Mouse (Mus musculus) midbrain, embryonic 12.5 days (tissue): Measurements from ENCODE around the gene Pycard. TPM values are rescaled to one million over a fixed set of nuclear protein-coding genes. Genes with fewer than 3 reads are reported as not detected.
A peak's percentile ranks its signal among the peaks of the same experiment; 100 is the strongest.

ENCODE experiments used
- ATAC-seq: fragments of 200-750 bp; cut with Nextera tagmentation; 2 replicates; pipeline ENCODE4 v1.8.0; 2017; ENCODE audit warnings: low read depth, moderate TSS enrichment, moderate library complexity; ENCODE audit not compliant: low FRiP score
- H3K27ac ChIP-seq: fragments of 300-500 bp; sonication (generic); replicated peaks from 2 replicates; pipeline ENCODE4 v1.5.1; 2016; ENCODE audit warnings: mild to moderate bottlenecking
- H3K27me3 ChIP-seq: fragments of 300-500 bp; sonication (generic); 2 replicates; pipeline ENCODE4 v1.6.1; 2016; ENCODE audit warnings: mild to moderate bottlenecking
- H3K36me3 ChIP-seq: fragments of 300-500 bp; sonication (generic); 2 replicates; pipeline ENCODE4 v1.6.1; 2016
- H3K4me1 ChIP-seq: fragments of 300-500 bp; sonication (generic); 2 replicates; pipeline ENCODE4 v1.6.1; 2016
- H3K4me2 ChIP-seq: fragments of 300-500 bp; sonication (generic); replicated peaks from 2 replicates; pipeline ENCODE4 v1.6.1; 2016; ENCODE audit warnings: mild to moderate bottlenecking, moderate library complexity
- H3K4me3 ChIP-seq: fragments of 300-500 bp; sonication (generic); 2 replicates; pipeline ENCODE4 v1.5.1; 2016; ENCODE audit warnings: mild to moderate bottlenecking
- H3K9ac ChIP-seq: fragments of 300-500 bp; sonication (generic); replicated peaks from 2 replicates; pipeline ENCODE4 v1.6.1; 2016; ENCODE audit warnings: mild to moderate bottlenecking, moderate library complexity
- H3K9me3 ChIP-seq: fragments of 300-500 bp; sonication (generic); 2 replicates; pipeline ENCODE4 v1.6.1; 2016; ENCODE audit warnings: mild to moderate bottlenecking
- WGBS: fragments of 180-500 bp; shearing (Covaris S2); methylation state at CpG from one replicate; pipeline ENCODE4 v1.1.7; 2016; 5-methylcytosine and 5-hydroxymethylcytosine counted together
- polyA plus RNA-seq: library from polyadenylated mRNA; unstranded; fragments of >200 nt; fragmentation: Nextera tagmentation; extraction: Ambion mirVana; gene quantifications from 2 replicates; pipeline ENCODE4 v1.2.1, GENCODE M21; 2016

Gene Pycard
- polyA plus RNA-seq, 1 experiment from 2014 or later = 9.1 TPM

- H3K4me3 ChIP-seq = no peak overlapping the region
- H3K9me3 ChIP-seq = no peaks in the 10 kb centered on the region
- WGBS = 76% methylated on average over 1 of the region's 1 CpGs
- H3K27ac ChIP-seq = no peak overlapping the region
- no peaks in the 10 kb centered on the region for H3K4me1 ChIP-seq
- ATAC-seq = no peak
- H3K27me3 ChIP-seq = peaks cover 20% of the 10 kb centered on the region; the same call in 1 of the 2 replicates
- no peaks in the 10 kb centered on the region for H3K36me3 ChIP-seq
- no peak overlapping the region for H3K4me2 ChIP-seq
- H3K9ac ChIP-seq = no peak overlapping the region
Measured at GRCm38 (mm10) chr7:128000068-128000950, 6.6 kb upstream of the Pycard start.

GRCm38 (mm10) chr7:127999436-127999835, 5.8 kb upstream of the Pycard start:
- Histone ChIP-seq H3K36me3 (no peaks in the 10 kb centered on the region), H3K9ac (no peak overlapping the region), H3K27ac (no peak overlapping the region), H3K4me2 (no peak overlapping the region), H3K4me1 (no peaks in the 10 kb centered on the region), H3K27me3 (peaks cover 11% of the 10 kb centered on the region; the same call in 1 of the 2 replicates), H3K4me3 (no peak overlapping the region), H3K9me3 (no peaks in the 10 kb centered on the region)
- WGBS = 91% methylated on average over 1 of the region's 1 CpGs
- ATAC-seq = no peak

GRCm38 (mm10) chr7:127992488-127993340, 953 bp downstream of the Pycard start:
- peaks cover 30% of the 10 kb centered on the region for H3K36me3 ChIP-seq
- no peaks in the 10 kb centered on the region for H3K27me3 ChIP-seq
- H3K9ac ChIP-seq = no peak overlapping the region
- H3K4me3 ChIP-seq = no peak overlapping the region
- H3K4me1 ChIP-seq = 0 out of 2 replicates have a peak, but pooled peaks cover 7% of the 10 kb centered on the region
- H3K4me2 ChIP-seq = no peak overlapping the region
- 48% methylated on average over 5 of the region's 5 CpGs for WGBS
- 0 out of 2 replicates have a peak, but pooled peaks have one; percentile 9 for ATAC-seq
- H3K9me3 ChIP-seq = no peaks in the 10 kb centered on the region
- no peak overlapping the region for H3K27ac ChIP-seq

GRCm38 (mm10) chr7:127991643-127992487, 1.8 kb downstream of the Pycard start:
- Histone ChIP-seq H3K4me3 (no peak overlapping the region), H3K4me1 (0 out of 2 replicates have a peak, but pooled peaks cover 7% of the 10 kb centered on the region), H3K36me3 (peaks cover 39% of the 10 kb centered on the region), H3K27ac (peak overlapping the region; percentile 35; the same call in 1 of the 2 replicates), H3K9me3 (no peaks in the 10 kb centered on the region), H3K9ac (no peak overlapping the region), H3K27me3 (no peaks in the 10 kb centered on the region), H3K4me2 (no peak overlapping the region)
- 53% methylated on average over 6 of the region's 6 CpGs for WGBS
- 0 out of 2 replicates have a peak, but pooled peaks have one; percentile 60 for ATAC-seq

GRCm38 (mm10) chr7:127988904-127989303, 4.8 kb downstream of the Pycard start:
- ATAC-seq = no peak
- Histone ChIP-seq H3K27me3 (no peaks in the 10 kb centered on the region), H3K9ac (no peak overlapping the region), H3K4me2 (no peak overlapping the region), H3K4me3 (no peak overlapping the region), H3K4me1 (0 out of 2 replicates have a peak, but pooled peaks cover 7% of the 10 kb centered on the region), H3K9me3 (no peaks in the 10 kb centered on the region), H3K36me3 (peaks cover 65% of the 10 kb centered on the region), H3K27ac (no peak overlapping the region)
- WGBS = 94% methylated on average over 1 of the region's 1 CpGs

GRCm38 (mm10) chr7:127980606-127981005, 13.1 kb downstream of the Pycard start:
- Histone ChIP-seq H3K36me3 (peaks cover 96% of the 10 kb centered on the region), H3K9me3 (no peaks in the 10 kb centered on the region)
- 92% methylated on average over 3 of the region's 3 CpGs for WGBS

GRCm38 (mm10) chr7:127978856-127979255, 14.8 kb downstream of the Pycard start:
- H3K36me3 ChIP-seq = peaks cover 98% of the 10 kb centered on the region
- no peaks in the 10 kb centered on the region for H3K4me1 ChIP-seq
- no peaks in the 10 kb centered on the region for H3K9me3 ChIP-seq
- H3K27me3 ChIP-seq = no peaks in the 10 kb centered on the region
- no peak overlapping the region for H3K4me3 ChIP-seq
- no peak overlapping the region for H3K4me2 ChIP-seq
- 98% methylated on average over 2 of the region's 2 CpGs for WGBS
- H3K27ac ChIP-seq = no peak overlapping the region
- ATAC-seq = no peak
- no peak overlapping the region for H3K9ac ChIP-seq

More at GRCm38 (mm10) chr7:127980606-127981005, 13.1 kb downstream of the Pycard start:
- Histone ChIP-seq H3K27ac (no peak overlapping the region), H3K4me3 (no peak overlapping the region), H3K27me3 (no peaks in the 10 kb centered on the region), H3K4me2 (no peak overlapping the region), H3K9ac (no peak overlapping the region), H3K4me1 (no peaks in the 10 kb centered on the region)
- no peak for ATAC-seq

- H3K9me3 ChIP-seq = no peaks in the 10 kb centered on the region
- no peak overlapping the region for H3K4me3 ChIP-seq
- H3K9ac ChIP-seq = no peak overlapping the region
- peaks cover 9% of the 10 kb centered on the region for H3K4me1 ChIP-seq
- H3K4me2 ChIP-seq = no peak overlapping the region
- no peak for ATAC-seq
- no peak overlapping the region for H3K27ac ChIP-seq
- WGBS = 91% methylated on average over 2 of the region's 2 CpGs
- no peaks in the 10 kb centered on the region for H3K27me3 ChIP-seq
- H3K36me3 ChIP-seq = peaks cover 98% of the 10 kb centered on the region
Measured at GRCm38 (mm10) chr7:127974413-127974930, 19.2 kb downstream of the Pycard start.

GRCm38 (mm10) chr7:127967922-127968828, 25.5 kb downstream of the Pycard start:
- WGBS = under 1% methylated on average over 36 of the region's 42 CpGs
- peaks cover 23% of the 10 kb centered on the region for H3K4me1 ChIP-seq
- H3K4me2 ChIP-seq = peak overlapping the region; percentile 91
- peak overlapping the region; percentile 89 for H3K4me3 ChIP-seq
- no peaks in the 10 kb centered on the region for H3K9me3 ChIP-seq
- H3K36me3 ChIP-seq = peaks cover 38% of the 10 kb centered on the region
- no peaks in the 10 kb centered on the region for H3K27me3 ChIP-seq
- peak overlapping the region; percentile 98 for H3K9ac ChIP-seq
- peak; percentile 48 for ATAC-seq
- H3K27ac ChIP-seq = peak overlapping the region; percentile 95
